ENCODE assay signal across 21 mouse cellular contexts in genomic region chr12:59137031-59137430, GRCm38 (mm10). TPM values are rescaled to one million over a fixed set of nuclear protein-coding genes. Genes with fewer than 3 reads are reported as not detected.
DNase-seq lines count a peak whose midpoint lies in the region; ATAC-seq and TF ChIP-seq lines count a peak whose summit lies in the region.
"Had no signal": no experiment of that assay in that cellular context is flagged by ENCODE, and none has a peak within 500 bp of the region (broad histone marks: within the 10 kb centered on the region; RNA-seq: fewer than 3 reads in every experiment).

No protein-coding gene starts in this region.

- TF ChIP-seq CTCF in MEL (IDR thresholded peaks at IDR 0.05 in 2 of 3, conservative IDR thresholded peaks at IDR 0.05 in 1 of 3; ENCODE audit: control insufficient read depth in 1 of 3, insufficient read depth in 1 of 3, low read depth in 2 of 3, low read length in 3 of 3, poor library complexity in 1 of 3, severe bottlenecking in 1 of 3) = no peak

- no peak for ATAC-seq in midbrain, embryonic 11.5 days (ENCODE audit: low FRiP score)
- no peak for ATAC-seq in midbrain, embryonic 14.5 days (ENCODE audit: low FRiP score, low TSS enrichment)
- ATAC-seq: activated CD4-positive, CD25-positive, alpha-beta regulatory T cell, adult 4 months; CD4-positive, CD25-positive, alpha-beta regulatory T cell, adult 4 months; Patski had no signal

- no peak overlapping the region for H3K9ac ChIP-seq in midbrain, embryonic 11.5 days (ENCODE audit: low read length)
- no peak overlapping the region for H3K9ac ChIP-seq in midbrain, embryonic 14.5 days (replicated peaks; ENCODE audit: low read length)
- no peak overlapping the region; the same call in 1 of the 2 replicates for H3K9ac ChIP-seq in MEL (ENCODE audit: control insufficient read depth, low read depth, low read length, poor library complexity, severe bottlenecking)

- TF ChIP-seq EP300 in MEL (IDR thresholded peaks at IDR 0.05; ENCODE audit: low read depth in 1 of 2, low read length in 2 of 2) = no peak

- peak; percentile 74 for DNase-seq in heart, adult 11 months
- DNase-seq in heart, adult 18-20 months = no peak
- peak; percentile 69 for DNase-seq in midbrain, embryonic 11.5 days (ENCODE audit: low spot score, missing footprints)
- no peak for DNase-seq in midbrain, embryonic 14.5 days
- DNase-seq in MEL (ENCODE audit: low read depth, low spot score) = no peak
- no peak for DNase-seq in adrenal gland, adult 8-10 months
- DNase-seq: adrenal gland, adult 2 months; adrenal gland, postnatal 10 days; adrenal gland, postnatal 14 days; adrenal gland, postnatal 25 days; adrenal gland, postnatal 36 days; B cell, adult 2 months; cerebellum, adult 11 months; cerebellum, adult 11-12 months; cerebellum, adult 18-20 months; cerebellum, adult 2 months; cerebellum, adult 8-10 months had no signal

- no peak overlapping the region for H3K4me2 ChIP-seq in midbrain, embryonic 11.5 days
- no peak overlapping the region for H3K4me2 ChIP-seq in midbrain, embryonic 14.5 days (ENCODE audit: low read length)

- no peak for TF ChIP-seq POLR2A in MEL (IDR thresholded peaks at IDR 0.05; ENCODE audit: control insufficient read depth in 1 of 2, insufficient read depth in 1 of 2, low read depth in 1 of 2, low read length in 2 of 2, poor library complexity in 1 of 2)

- peaks cover 52% of the 10 kb centered on the region for H3K79me2 ChIP-seq in MEL (ENCODE audit: control insufficient read depth, insufficient read depth, low read length, poor library complexity)

- no peaks in the 10 kb centered on the region for H3K27me3 ChIP-seq in midbrain, embryonic 11.5 days (ENCODE audit: control insufficient read depth, insufficient read depth, low read length)
- no peaks in the 10 kb centered on the region for H3K27me3 ChIP-seq in midbrain, embryonic 14.5 days (ENCODE audit: control insufficient read depth, insufficient read depth, low read length)
- no peaks in the 10 kb centered on the region for H3K27me3 ChIP-seq in MEL (ENCODE audit: control insufficient read depth in 1 of 2, insufficient read depth in 2 of 2, low read length in 2 of 2)
- H3K27me3 ChIP-seq: CH12.LX, Patski had no signal

- TF ChIP-seq RAD21 in MEL (IDR thresholded peaks at IDR 0.05; ENCODE audit: low read depth, low read length) = no peak

- 79% methylated on average over 6 of the region's 6 CpGs for WGBS in midbrain, embryonic 11.5 days
- 75% methylated on average over 6 of the region's 6 CpGs for WGBS in midbrain, embryonic 14.5 days

- H3K36me3 ChIP-seq in midbrain, embryonic 11.5 days (ENCODE audit: control insufficient read depth, insufficient read depth, low read length) = 0 out of 2 replicates have a peak, but pooled peaks cover 5% of the 10 kb centered on the region
- peaks cover 35% of the 10 kb centered on the region for H3K36me3 ChIP-seq in midbrain, embryonic 14.5 days (ENCODE audit: control insufficient read depth, insufficient read depth, low read length)
- H3K36me3 ChIP-seq in MEL (ENCODE audit: control insufficient read depth in 1 of 2, insufficient read depth in 2 of 2, low read length in 2 of 2) = peaks cover 40 to 44% of the 10 kb centered on the region in 2 experiments

- no peak overlapping the region for H3K27ac ChIP-seq in midbrain, embryonic 11.5 days (ENCODE audit: low read depth, low read length)
- no peak overlapping the region for H3K27ac ChIP-seq in midbrain, embryonic 14.5 days (replicated peaks; ENCODE audit: low read depth, low read length)
- H3K27ac ChIP-seq in MEL (ENCODE audit: control insufficient read depth, low read depth, low read length) = peak overlapping the region; percentile 23

- H3K4me3 ChIP-seq in midbrain, embryonic 11.5 days (ENCODE audit: low read depth, low read length) = no peak overlapping the region
- H3K4me3 ChIP-seq in midbrain, embryonic 14.5 days (replicated peaks; ENCODE audit: low read depth, low read length) = no peak overlapping the region
- H3K4me3 ChIP-seq in MEL (ENCODE audit: control insufficient read depth in 1 of 2, insufficient read depth in 1 of 2, low read depth in 2 of 2, low read length in 2 of 2) = no peak overlapping the region

- H3K9me3 ChIP-seq in midbrain, embryonic 11.5 days (ENCODE audit: control insufficient read depth, low read length) = no peaks in the 10 kb centered on the region
- H3K9me3 ChIP-seq in midbrain, embryonic 14.5 days (ENCODE audit: control insufficient read depth, low read length) = no peaks in the 10 kb centered on the region
- H3K9me3 ChIP-seq in MEL (replicated peaks; ENCODE audit: insufficient read depth, low read length) = no peaks in the 10 kb centered on the region

- peaks cover 9% of the 10 kb centered on the region for H3K4me1 ChIP-seq in midbrain, embryonic 11.5 days (ENCODE audit: control insufficient read depth, insufficient read depth, low read length)
- peaks cover 11% of the 10 kb centered on the region; the same call in 1 of the 2 replicates for H3K4me1 ChIP-seq in midbrain, embryonic 14.5 days (ENCODE audit: control insufficient read depth, insufficient read depth, low read length)
- H3K4me1 ChIP-seq in MEL (ENCODE audit: control insufficient read depth in 1 of 2, insufficient read depth in 2 of 2, low read length in 2 of 2) = peaks cover 10 to 24% of the 10 kb centered on the region in 2 experiments

TF ChIP-seq in MEL, 35 proteins besides CTCF, POLR2A, EP300 and RAD21:
- TF ChIP-seq TAL1 (IDR thresholded peaks at IDR 0.05; ENCODE audit: low read length) = no peak
- TF ChIP-seq TBP (IDR thresholded peaks at IDR 0.05; ENCODE audit: low read depth, low read length) = no peak
- no peak for TF ChIP-seq MEF2A (IDR thresholded peaks at IDR 0.05; ENCODE audit: extremely low read depth, insufficient replicate concordance, low read depth, low read length, poor library complexity, severe bottlenecking)
- no peak for TF ChIP-seq USF1 (IDR thresholded peaks at IDR 0.05; ENCODE audit: low read depth, low read length)
- TF ChIP-seq UBTF (IDR thresholded peaks at IDR 0.05; ENCODE audit: borderline replicate concordance, insufficient read depth, low read depth, low read length) = no peak
- no peak for TF ChIP-seq KAT2A (conservative IDR thresholded peaks at IDR 0.05; ENCODE audit: low read depth, low read length)
- TF ChIP-seq BHLHE40 (IDR thresholded peaks at IDR 0.05; ENCODE audit: borderline replicate concordance, low read depth, low read length) = no peak
- TF ChIP-seq USF2 (IDR thresholded peaks at IDR 0.05; ENCODE audit: borderline replicate concordance in 1 of 2, insufficient read depth in 1 of 2, low read depth in 1 of 2, low read length in 2 of 2) = no peak
TF ChIP-seq in MEL: peak in this region for 0.

RNA-seq across cellular contexts. Expression of gene Mia2, which starts 41.4 kb away (rescaled TPM):
- 100 to 1,000 TPM in 1 of 2 experiments, 10 to 100 TPM in 1; 91.4 to 103 TPM for total RNA-seq in heart, adult 18-20 months (2021)
- polyA plus RNA-seq in midbrain, embryonic 11.5 days (2014; fragmentation: Nextera tagmentation; extraction: Ambion mirVana) = 55.4 and 63.4 TPM in 2 replicates
- polyA plus RNA-seq in midbrain, embryonic 14.5 days (2014; fragmentation: Nextera tagmentation; extraction: Ambion mirVana) = 27.9 and 37.5 TPM in 2 replicates
- 103 and 134 TPM in 2 replicates for total RNA-seq in MEL (2012; rRNA removed)
- polyA plus RNA-seq in MEL (2012; ENCODE audit: insufficient read depth in 1 of 2, insufficient read length in 2 of 2, low read depth in 1 of 2, low replicate concordance in 2 of 2, missing spikeins in 1 of 2) = 100 to 1,000 TPM in 1 of 2 experiments, not detected in 1; 175 TPM
- total RNA-seq in adrenal gland, adult 8-10 months (2022) = 100 to 1,000 TPM; 105 to 141 (median 129) TPM

Comparison
In these comparisons a context has a peak if more than half of its experiments do, and no peak if none do; other contexts are left out.
1. DNase-seq: peak in heart, adult 11 months (single experiment) and midbrain, embryonic 11.5 days (single experiment); none in heart, adult 18-20 months (0 of 2), midbrain, embryonic 14.5 days (single experiment), MEL (single experiment) and adrenal gland, adult 8-10 months (single experiment).